Mouse (Mus musculus) heart, adult 2 months (tissue): ENCODE data around the gene Clstn2.

Source experiments
- CTCF ChIP-seq: fragments of 200-600 bp; IDR thresholded peaks from 2 replicates; pipeline ENCODE4 v1.8.1; 2022; ENCODE audit warnings: antibody characterized with exemption, mild to moderate bottlenecking, moderate library complexity
- POLR2A ChIP-seq: fragments of 200-500 bp; IDR thresholded peaks from 2 replicates; pipeline ENCODE4 v1.6.1; 2011; ENCODE audit warnings: mild to moderate bottlenecking, low read depth, low read length, control low read depth; ENCODE audit not compliant: insufficient read depth

DNA sequence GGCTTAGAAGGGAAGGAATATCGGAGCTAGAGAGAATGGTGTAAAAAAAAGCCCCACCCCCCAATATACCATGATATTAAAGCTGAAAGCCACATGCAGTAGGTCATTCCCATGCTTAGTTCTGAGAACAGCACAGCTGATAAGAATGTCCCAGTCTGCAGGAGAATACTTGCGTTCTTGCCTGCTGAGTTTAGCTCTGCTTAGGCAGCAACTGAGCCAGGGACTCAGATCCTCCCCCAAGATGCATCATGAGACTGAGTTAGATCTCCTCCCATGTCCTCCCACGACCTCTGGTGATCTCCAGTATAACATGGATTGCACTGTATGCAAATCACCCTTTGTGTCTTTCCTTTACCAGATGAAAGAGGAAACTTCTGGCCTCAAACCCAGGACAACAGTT lies 219.8 kb downstream of the Clstn2 start:
- no peak for TF ChIP-seq CTCF
- no peak for TF ChIP-seq POLR2A
